Mouse (Mus musculus) lung, postnatal 0 days (tissue): ENCODE data around the gene Cfap54. TPM values are rescaled to one million over a fixed set of nuclear protein-coding genes. Genes with fewer than 3 reads are reported as not detected.

Source experiments
- ATAC-seq: fragments of 200-750 bp; cut with Nextera tagmentation; 2 replicates; pipeline ENCODE4 v1.8.0; 2017; ENCODE audit warnings: moderate library complexity
- DNase-seq: peaks from one replicate; pipeline ENCODE4 v3.0.0-alpha.2; 2016; ENCODE audit warnings: low spot score
- H3K27ac ChIP-seq: fragments of 300-500 bp; sonication (generic); 2 replicates; pipeline ENCODE4 v1.5.1; 2014; ENCODE audit warnings: antibody characterized with exemption, mild to moderate bottlenecking, low read length, mixed read lengths
- H3K27me3 ChIP-seq: fragments of 300-500 bp; sonication (generic); replicated peaks from 2 replicates; pipeline ENCODE4 v1.6.1; 2014; ENCODE audit warnings: low read length, mixed read lengths; ENCODE audit not compliant: insufficient read depth
- H3K36me3 ChIP-seq: fragments of 300-500 bp; sonication (generic); 2 replicates; pipeline ENCODE4 v1.6.1; 2014; ENCODE audit warnings: low read length, mixed read lengths; ENCODE audit not compliant: insufficient read depth
- H3K4me1 ChIP-seq: fragments of 300-500 bp; sonication (generic); 2 replicates; pipeline ENCODE4 v1.6.1; 2014; ENCODE audit warnings: antibody characterized with exemption, low read depth, low read length, mixed read lengths; ENCODE audit not compliant: insufficient read depth
- H3K4me2 ChIP-seq: fragments of 300-500 bp; sonication (generic); replicated peaks from 2 replicates; pipeline ENCODE4 v1.6.1; 2014; ENCODE audit warnings: low read depth, mild to moderate bottlenecking, low read length, moderate library complexity, mixed read lengths
- H3K4me3 ChIP-seq: fragments of 300-500 bp; sonication (generic); 2 replicates; pipeline ENCODE4 v1.5.1; 2014; ENCODE audit warnings: low read depth, low read length
- H3K9ac ChIP-seq: fragments of 300-500 bp; sonication (generic); replicated peaks from 2 replicates; pipeline ENCODE4 v1.6.1; 2014; ENCODE audit warnings: low read depth, mild to moderate bottlenecking
- H3K9me3 ChIP-seq: fragments of 300-500 bp; sonication (generic); 2 replicates; pipeline ENCODE4 v1.6.1; 2016; ENCODE audit warnings: low read length, mixed read lengths
- CTCF ChIP-seq: IDR thresholded peaks from 2 replicates; pipeline ENCODE4 v1.5.1; 2016; ENCODE audit warnings: antibody characterized with exemption, mild to moderate bottlenecking
- EP300 ChIP-seq: IDR thresholded peaks from 2 replicates; pipeline ENCODE4 v1.6.1; 2016; ENCODE audit warnings: antibody characterized with exemption, mild to moderate bottlenecking, control low read depth
- WGBS: fragments of 180-500 bp; shearing (Covaris S2); extraction: QIAGEN DNeasy Blood & Tissue Kit; methylation state at CpG from one replicate; pipeline ENCODE4 v1.1.7; 2014; 5-methylcytosine and 5-hydroxymethylcytosine counted together
- polyA plus RNA-seq: library from polyadenylated mRNA; unstranded; fragments of >200 nt; fragmentation: Nextera tagmentation; extraction: Ambion mirVana; gene quantifications from 2 replicates; pipeline ENCODE4 v1.2.1, GENCODE M21; 2015

Cfap54 gene
- polyA plus RNA-seq, 1 experiment from 2014 or later, result 6.2 TPM

- 57% methylated on average over 4 of the region's 4 CpGs for WGBS
- no peak overlapping the region for H3K9ac ChIP-seq
- TF ChIP-seq EP300 (no peak), CTCF (no peak)
- no peaks in the 10 kb centered on the region for H3K4me1 ChIP-seq
- H3K4me3 ChIP-seq, result no peak overlapping the region
- no peaks in the 10 kb centered on the region for H3K9me3 ChIP-seq
- no peaks in the 10 kb centered on the region for H3K36me3 ChIP-seq
- ATAC-seq (no peak), DNase-seq (no peak)
- H3K27me3 ChIP-seq, result no peaks in the 10 kb centered on the region
- no peak overlapping the region for H3K27ac ChIP-seq
- H3K4me2 ChIP-seq, result no peak overlapping the region
Measured at GRCm38 (mm10) chr10:93041392-93041791, 40.0 kb downstream of the Cfap54 start.

- DNase-seq (no peak), ATAC-seq (no peak)
- no peak for TF ChIP-seq CTCF
- TF ChIP-seq EP300, result no peak
- Histone ChIP-seq H3K9me3 (no peaks in the 10 kb centered on the region), H3K4me1 (no peaks in the 10 kb centered on the region), H3K4me3 (no peak overlapping the region), H3K4me2 (no peak overlapping the region), H3K36me3 (no peaks in the 10 kb centered on the region), H3K27me3 (no peaks in the 10 kb centered on the region), H3K9ac (no peak overlapping the region), H3K27ac (no peak overlapping the region)
- WGBS, result 87% methylated on average over 3 of the region's 3 CpGs
Measured at GRCm38 (mm10) chr10:93036532-93036931, 44.9 kb downstream of the Cfap54 start.

GRCm38 (mm10) chr10:93035489-93035888 lies 45.9 kb downstream of the Cfap54 start:
- H3K4me1 ChIP-seq, result no peaks in the 10 kb centered on the region
- H3K36me3 ChIP-seq, result no peaks in the 10 kb centered on the region
- DNase-seq (no peak), ATAC-seq (no peak)
- H3K9ac ChIP-seq, result no peak overlapping the region
- no peaks in the 10 kb centered on the region for H3K9me3 ChIP-seq
- TF ChIP-seq EP300 (no peak), CTCF (no peak)
- 45% methylated on average over 10 of the region's 10 CpGs for WGBS
- H3K4me3 ChIP-seq, result no peak overlapping the region
- no peaks in the 10 kb centered on the region for H3K27me3 ChIP-seq
- 0 out of 2 replicates have a peak overlapping the region, but pooled peaks have one; percentile 9 for H3K4me2 ChIP-seq
- H3K27ac ChIP-seq, result no peak overlapping the region

GRCm38 (mm10) chr10:93023295-93023694 lies 58.1 kb downstream of the Cfap54 start:
- DNase-seq, result no peak
- H3K9me3 ChIP-seq, result no peaks in the 10 kb centered on the region
- H3K36me3 ChIP-seq, result no peaks in the 10 kb centered on the region
- no peak overlapping the region for H3K9ac ChIP-seq
- no peak overlapping the region for H3K4me2 ChIP-seq
- ATAC-seq, result no peak
- H3K4me1 ChIP-seq, result no peaks in the 10 kb centered on the region
- no peak overlapping the region for H3K4me3 ChIP-seq
- WGBS, result 72% methylated on average over 8 of the region's 8 CpGs
- TF ChIP-seq EP300 (no peak), CTCF (no peak)
- H3K27me3 ChIP-seq, result no peaks in the 10 kb centered on the region
- H3K27ac ChIP-seq, result no peak overlapping the region

GRCm38 (mm10) chr10:93014059-93014795 lies 67.2 kb downstream of the Cfap54 start:
- no peak for ATAC-seq
- Histone ChIP-seq H3K9me3 (no peaks in the 10 kb centered on the region), H3K4me2 (no peak overlapping the region), H3K4me3 (no peak overlapping the region), H3K4me1 (no peaks in the 10 kb centered on the region), H3K27me3 (no peaks in the 10 kb centered on the region), H3K36me3 (no peaks in the 10 kb centered on the region), H3K27ac (no peak overlapping the region), H3K9ac (no peak overlapping the region)
- 47% methylated on average over 8 of the region's 8 CpGs for WGBS
- TF ChIP-seq EP300 (no peak), CTCF (peak; percentile 83)
- peak; percentile 72 for DNase-seq

GRCm38 (mm10) chr10:93011085-93011484 lies 70.3 kb downstream of the Cfap54 start:
- 84% methylated on average over 14 of the region's 14 CpGs for WGBS
- Histone ChIP-seq H3K27me3 (no peaks in the 10 kb centered on the region), H3K9ac (no peak overlapping the region), H3K4me3 (no peak overlapping the region), H3K4me2 (no peak overlapping the region), H3K9me3 (no peaks in the 10 kb centered on the region), H3K4me1 (no peaks in the 10 kb centered on the region), H3K27ac (no peak overlapping the region), H3K36me3 (no peaks in the 10 kb centered on the region)
- TF ChIP-seq CTCF, result no peak
- no peak for TF ChIP-seq EP300
- DNase-seq (no peak), ATAC-seq (no peak)
